Mouse (Mus musculus): ENCODE data around the gene Mfsd11.
"Not testable (repeated sequence)": the region's sequence is repeated elsewhere in the genome, so short reads cannot be mapped to it uniquely, and the experiment has no call there.

Mfsd11 gene

DNA sequence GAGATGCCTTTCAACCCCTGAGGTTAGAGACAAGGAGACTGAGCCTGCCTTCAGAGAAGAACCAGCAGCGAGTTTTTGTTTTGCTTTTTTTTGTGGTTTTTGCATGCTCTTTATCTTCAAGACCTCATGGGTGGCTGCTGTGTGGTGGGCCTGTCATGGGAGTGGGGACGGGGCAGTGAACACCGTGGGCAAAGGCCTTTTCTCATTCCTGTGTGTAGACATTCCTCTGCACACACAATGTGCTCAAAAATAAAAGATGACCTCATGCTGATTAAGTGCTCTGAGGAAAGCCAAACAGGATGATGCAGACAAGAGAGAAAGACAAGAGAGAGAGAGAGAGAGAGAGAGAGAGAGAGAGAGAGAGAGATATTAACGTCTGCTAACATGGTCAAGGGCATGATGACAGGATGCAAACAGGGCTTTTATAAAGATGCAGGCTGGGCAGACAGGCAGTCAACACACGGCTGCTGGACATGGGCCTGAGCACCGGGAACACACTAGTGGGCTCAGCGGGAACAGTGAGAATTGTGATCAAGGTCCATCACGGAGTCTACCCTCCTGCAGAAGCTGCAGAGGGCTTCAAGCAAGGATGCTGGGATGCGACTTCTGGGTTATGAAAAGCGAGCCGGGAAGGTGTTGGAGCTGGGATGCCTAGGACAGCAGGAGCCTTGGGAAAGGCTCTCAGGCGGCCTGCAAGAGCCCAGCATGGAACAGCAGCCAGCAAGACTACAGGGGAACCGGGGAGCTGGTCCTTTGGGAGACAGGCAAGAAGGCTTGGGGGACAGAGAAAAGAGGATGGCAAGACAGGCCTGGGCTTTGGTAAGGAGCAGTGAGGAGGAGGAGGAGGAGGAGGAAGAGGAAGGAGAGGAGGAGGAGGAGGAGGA is 30.9 kb upstream of the Mfsd11 start:
- DNase-seq, result no peak

DNA sequence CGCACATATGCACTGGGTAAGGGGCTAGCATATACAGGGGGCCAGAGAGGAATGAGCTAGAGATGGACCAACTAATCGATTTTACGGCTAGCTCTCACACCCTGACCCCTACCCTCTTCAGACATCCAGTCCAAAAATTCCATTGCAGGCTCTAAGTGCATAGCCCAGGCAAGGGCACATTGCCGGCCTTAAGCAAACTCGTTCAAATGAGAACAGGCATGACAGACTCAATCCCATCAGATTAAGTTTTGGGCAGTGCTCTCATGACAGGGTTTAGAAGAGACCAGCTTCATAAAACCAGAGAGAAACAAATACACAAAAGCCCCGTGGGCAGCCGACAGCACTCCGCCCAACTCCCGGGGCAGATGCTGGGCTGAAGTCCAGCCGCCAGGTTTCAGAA is 30.0 kb upstream of the Mfsd11 start:
- DNase-seq, result no peak

DNA sequence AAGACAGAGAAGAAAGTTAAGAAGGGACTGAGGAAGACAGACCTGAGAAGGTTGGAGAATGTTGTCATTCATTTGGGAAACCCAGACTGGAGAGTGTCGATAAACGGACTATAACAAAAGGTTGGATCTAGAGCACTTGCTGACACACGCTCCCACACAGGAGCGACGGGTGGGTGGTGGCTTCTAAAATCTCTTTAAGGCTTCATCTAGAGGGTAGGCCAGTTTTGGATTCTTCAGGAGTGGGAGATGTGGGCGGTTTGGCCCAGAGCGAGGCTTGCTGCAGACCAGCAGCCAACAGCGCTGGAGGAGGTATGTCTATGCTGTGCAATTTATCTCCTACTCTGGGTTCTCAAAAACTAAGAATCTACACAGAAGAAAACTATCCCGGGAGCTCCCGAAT is 29.6 kb upstream of the Mfsd11 start:
- DNase-seq, result no peak

DNA sequence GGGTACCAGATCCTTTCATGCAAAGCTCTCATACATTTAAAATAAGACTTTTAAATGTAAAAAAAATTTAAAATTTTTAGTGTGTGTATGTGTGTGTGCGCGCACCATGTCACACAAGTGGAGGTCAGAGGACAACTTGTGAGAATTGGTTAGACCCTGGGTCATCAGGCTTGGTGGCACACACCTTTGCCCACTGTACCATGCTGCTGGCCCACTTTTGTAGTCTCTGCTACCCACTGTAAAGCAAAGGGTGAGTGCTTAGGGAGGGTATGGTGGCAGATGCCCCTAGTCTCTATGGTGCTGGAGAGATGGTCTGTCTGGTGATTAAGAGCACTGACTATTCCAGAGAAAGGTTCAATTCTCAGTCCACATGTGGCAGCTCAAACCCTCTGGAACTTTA is 29.0 kb upstream of the Mfsd11 start:
- DNase-seq, result no peak

DNA sequence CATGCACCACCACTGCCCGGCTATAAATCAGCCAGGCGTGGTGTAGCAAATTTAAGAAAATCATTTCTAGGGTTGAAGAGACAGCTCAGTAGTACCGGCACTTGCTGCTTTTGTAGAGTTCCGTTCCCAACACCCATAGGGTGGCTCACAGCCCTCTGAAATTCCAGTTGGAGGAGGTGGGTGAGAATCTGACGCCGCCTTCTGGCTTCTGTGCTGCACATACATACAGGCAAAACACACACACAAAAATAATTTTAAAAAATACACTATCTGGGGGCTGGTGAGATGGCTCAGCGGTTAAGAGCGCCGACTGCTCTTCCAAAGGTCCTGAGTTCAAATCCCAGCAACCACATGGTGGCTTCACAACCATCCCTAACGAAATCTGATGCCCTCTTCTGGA is 28.4 kb upstream of the Mfsd11 start:
- DNase-seq, result not testable (repeated sequence)

DNA sequence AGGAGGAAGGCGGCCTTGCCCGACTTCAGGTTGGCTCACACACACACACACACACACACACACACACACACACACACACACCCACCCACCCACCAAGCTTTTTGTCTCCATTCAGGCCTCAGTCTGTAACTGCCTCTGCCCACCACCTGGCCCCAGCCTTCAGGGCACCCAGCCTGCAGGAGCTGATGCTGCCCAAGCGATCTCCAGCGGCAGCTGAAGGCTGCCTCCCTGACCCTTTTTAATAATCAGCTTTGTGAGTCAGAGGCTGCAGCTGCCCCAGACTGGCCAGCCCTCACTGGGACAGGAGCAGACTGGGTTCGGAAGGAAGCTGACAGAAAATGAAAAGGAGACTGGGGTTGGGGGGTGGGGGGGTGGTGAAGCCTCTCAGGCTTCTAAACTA is 27.0 kb upstream of the Mfsd11 start:
- DNase-seq, result no peak

DNA sequence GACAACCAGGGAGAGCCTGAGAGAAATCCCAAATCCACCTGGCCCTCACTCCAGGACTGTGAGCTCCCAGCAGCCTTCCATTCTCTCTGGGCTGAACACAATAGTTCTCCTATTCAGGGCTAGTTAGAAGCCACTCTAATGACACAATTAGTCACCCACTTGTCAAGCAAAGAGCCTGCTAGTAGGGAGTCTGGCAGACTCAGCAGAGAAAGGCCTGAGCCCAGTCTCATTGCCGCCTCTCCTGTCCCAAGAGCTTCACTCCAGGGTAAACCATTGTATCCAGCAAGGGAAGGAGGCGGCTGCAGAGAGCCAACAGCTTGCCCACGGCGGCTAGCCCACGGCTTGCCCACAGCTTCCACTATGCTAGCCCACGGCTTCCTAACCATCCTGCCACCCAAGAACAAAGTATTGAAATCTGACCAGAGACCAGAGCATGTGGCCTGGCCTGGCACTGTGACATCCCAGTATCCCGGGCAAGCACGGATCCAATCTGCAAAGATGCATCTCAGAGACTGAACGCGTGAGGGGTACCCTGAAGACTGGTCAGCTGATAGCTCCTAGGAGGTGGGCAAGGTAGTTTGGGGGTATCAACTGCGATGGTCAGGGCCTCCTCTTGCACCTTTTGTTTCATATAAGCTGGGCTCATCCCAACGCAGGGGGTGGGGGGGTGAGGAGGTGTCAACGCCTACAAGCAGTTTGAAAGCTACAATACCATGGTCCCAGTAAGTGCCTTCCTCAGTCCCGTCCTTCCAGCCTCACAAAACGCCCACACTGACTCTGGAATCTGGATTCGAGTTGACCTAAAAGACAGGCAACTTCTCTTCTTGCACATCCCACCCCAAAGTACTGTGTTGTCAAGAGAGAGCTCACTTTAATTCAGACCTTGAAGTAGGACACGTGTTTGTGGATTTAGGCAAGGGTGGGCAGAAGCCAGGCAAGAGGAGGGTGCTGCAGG is 25.4 kb upstream of the Mfsd11 start:
- no peak for DNase-seq

DNA sequence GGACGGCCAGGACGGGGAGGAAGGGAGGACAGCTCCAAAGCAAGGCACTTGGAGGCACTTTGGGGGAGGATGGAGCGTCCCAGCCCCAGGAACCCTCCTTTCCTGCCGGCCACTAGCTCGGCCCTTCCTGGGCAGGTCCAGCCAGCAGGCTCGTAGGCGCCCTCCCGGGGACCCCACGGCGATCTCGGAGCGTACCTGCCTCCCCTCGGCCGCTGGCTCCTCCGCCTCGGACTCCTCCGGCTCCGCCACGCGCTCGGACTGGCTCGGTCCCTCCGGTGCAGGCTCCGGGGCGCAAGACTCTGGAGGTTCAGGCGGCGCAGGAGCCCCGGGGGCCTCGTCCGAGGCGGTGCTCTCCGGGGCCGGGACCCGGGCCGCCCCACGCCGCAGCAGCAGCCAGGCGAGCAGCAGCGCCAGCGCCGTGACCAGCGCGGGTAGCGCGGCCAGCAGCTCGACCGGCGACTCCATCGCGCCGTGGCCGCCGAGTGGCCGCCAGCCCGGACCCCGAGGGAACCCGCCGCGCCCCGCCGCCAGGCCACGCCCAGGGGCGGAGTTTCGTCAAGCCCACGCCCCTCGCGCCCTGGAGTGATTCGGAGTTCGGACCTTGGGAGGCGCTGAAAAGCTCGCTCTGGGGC is 24.6 kb upstream of the Mfsd11 start, which contains the start of gene Mxra7:
Gene Mxra7, minus strand, starts transcription at position 513 of the 632 bp plus-strand sequence.
- peak; percentile 61 to 73 for DNase-seq

DNA sequence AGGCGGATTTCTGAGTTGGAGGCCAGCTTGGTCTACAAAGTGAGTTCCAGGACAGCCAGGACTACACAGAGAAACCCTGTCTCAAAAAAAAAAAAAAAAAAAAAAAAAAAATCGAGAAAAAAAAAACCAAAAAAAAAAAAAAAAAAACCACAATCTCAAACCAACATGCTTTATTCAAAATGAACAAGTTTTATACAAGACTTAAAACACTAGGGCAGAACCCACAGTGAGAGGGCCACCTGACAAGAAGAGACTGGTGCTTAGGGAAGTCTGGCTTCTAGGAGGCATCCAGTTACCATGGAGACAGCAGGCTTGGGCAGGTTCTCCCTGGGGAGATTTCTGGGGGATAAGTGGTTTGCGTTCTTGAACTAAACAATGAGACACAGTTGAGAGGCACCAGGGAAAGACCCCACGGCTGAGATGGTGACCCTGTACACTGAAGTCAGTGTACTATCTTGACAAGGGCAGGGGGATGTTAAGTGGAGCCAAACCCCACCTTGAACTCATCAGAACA is 20.0 kb upstream of the Mfsd11 start:
- DNase-seq, result no peak

DNA sequence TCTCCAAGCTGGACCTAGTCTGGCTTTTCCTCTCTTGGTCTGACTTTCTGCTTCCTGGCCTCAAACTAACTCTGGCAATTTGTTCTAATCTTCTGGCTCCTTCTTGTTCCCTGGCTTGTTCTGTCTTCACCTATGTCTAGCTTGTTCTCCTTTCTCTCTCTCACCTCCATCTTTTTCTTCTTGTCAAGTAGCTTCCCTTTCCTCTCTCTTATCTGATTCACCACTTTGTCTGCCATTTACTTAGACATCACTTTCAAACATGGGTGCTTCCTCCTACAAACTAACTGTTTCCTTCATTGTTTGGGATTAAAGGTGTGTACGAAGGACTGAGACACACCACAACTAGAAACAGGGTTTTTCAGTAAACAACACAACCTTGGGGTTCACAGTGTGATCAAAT is 17.3 kb upstream of the Mfsd11 start:
- DNase-seq, result no peak

DNA sequence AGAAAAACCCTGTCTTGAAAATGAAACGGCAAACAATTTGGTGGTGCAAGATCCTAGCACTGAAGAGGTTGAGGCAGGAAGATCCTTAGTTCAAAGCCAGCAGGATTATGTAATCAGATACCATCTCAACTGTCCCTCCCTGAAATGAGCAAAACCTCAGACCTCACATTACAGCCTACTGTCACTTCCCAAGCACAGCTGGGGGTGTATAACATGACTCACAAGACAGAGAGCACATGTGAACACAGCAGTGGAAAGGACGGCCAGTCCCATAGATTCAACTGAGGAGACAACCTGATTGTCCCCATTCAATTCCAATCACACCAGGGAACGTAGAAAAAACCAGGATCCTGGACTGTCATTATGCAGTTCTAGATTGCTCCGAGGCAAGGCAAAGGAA is 16.0 kb upstream of the Mfsd11 start:
- no peak for DNase-seq

DNA sequence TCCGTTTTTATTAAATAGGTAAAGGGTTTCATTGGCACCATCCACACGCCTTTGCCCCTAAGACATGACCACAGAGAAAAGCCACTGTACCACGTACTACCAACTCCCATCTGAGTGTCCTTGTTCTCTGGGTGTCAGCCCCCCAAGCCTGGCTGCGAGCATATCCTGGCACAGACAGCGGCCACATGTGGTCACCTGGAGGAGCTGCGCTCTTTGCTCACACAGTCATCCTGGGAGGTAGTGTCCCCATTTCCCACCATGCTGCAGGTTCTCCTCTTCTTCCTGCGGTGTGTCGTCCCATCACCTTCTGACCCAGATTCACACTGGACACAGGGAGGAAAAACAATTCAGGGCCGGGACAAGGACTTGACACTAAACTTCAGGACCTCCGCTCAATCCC is 14.8 kb upstream of the Mfsd11 start:
- no peak for DNase-seq

DNA sequence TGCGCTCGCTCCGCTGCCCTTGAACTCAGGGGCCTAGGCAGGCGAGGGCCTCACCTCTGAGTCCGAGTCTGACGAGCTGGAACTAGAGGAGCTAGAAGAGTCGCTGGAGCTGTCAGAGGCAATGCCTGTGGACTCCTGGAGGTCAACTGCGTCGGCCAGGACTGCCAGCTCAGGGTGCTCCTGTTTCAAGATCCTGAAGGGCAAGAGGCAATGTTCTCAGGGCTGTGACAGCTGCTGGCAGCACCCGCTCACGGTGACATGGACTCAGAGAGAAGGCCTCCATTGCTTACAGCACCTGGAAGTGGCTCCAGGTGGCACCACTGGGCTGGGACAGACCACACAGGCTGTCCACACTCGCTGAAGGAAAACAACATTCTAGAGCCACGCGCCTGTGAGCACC is 13.3 kb upstream of the Mfsd11 start:
- no peak for DNase-seq

DNA sequence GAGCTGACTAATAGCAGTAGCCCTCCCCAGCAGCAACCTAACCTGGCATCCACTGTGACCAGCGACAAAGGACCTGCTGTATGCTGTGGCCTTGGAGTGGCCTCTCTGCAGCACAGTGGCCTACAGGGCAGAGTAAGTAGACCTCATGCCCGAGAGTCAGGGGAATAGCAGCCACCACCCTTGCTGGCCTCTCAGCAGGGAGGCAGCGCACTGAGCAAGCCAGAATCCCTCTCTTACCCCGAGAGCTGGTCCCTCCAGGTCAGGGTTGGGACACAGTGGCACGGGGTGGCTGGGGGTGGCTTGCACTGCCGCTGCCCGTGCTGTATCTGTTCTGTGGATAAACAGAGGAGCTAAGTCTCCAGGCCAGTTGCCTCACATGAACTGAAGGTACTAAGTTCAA is 12.6 kb upstream of the Mfsd11 start:
- no peak for DNase-seq

DNA sequence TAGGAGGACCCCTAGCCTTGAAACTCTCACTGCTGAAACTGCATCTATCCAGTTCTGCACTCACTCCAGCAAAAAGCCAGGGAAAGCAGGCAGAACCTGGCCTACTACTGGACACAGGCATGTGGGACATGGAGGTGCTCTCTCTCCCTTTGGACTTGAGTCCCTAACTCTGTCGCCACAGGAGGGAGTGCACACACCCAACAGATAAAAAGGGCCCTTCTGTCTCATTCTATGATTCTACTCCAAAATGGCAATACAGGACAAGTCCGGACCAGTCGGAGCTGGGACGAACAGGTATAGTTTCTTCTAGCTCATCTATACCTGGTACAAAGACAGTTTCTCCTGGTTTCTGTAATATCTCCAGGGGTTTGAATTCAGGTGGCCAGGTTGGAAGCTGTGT is 11.5 kb upstream of the Mfsd11 start:
- DNase-seq, result no peak

DNA sequence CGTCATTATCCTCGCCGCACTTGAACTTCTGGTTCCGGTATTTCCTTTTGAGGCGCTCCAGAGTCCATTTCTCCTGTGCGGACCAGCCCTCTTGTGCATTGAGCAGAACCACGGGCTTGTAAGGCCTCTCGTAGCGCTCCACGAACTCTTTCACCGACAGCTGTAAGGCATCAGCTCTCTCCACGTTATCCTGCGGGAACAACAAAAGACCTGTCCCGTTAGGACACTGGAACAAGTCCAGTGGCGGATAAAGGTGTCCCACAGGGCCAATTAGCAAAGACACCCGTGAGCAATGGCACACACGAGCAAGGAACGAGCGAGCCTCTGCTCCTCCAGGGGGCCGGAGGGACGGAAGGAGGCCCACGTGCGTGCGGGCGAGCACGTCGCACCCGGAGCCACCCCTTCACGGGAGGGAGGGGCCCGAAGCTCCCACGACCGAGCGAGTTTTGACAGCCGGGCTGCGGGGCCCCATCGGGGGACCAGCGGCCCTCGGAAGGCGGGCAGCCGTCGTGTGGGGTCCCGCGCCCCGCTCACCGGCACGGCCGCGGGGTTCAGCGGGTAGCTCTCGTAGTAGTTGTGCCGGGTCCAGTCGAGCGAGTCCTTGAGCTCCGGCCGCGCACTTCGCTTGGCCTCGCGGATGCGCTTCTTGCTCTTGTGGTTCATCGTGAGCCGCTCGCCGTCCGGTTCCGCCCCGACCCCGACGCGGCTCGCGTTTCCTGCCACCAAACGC is 9.5 kb upstream of the Mfsd11 start:
- DNase-seq, result peak; percentile 68 to 73

DNA sequence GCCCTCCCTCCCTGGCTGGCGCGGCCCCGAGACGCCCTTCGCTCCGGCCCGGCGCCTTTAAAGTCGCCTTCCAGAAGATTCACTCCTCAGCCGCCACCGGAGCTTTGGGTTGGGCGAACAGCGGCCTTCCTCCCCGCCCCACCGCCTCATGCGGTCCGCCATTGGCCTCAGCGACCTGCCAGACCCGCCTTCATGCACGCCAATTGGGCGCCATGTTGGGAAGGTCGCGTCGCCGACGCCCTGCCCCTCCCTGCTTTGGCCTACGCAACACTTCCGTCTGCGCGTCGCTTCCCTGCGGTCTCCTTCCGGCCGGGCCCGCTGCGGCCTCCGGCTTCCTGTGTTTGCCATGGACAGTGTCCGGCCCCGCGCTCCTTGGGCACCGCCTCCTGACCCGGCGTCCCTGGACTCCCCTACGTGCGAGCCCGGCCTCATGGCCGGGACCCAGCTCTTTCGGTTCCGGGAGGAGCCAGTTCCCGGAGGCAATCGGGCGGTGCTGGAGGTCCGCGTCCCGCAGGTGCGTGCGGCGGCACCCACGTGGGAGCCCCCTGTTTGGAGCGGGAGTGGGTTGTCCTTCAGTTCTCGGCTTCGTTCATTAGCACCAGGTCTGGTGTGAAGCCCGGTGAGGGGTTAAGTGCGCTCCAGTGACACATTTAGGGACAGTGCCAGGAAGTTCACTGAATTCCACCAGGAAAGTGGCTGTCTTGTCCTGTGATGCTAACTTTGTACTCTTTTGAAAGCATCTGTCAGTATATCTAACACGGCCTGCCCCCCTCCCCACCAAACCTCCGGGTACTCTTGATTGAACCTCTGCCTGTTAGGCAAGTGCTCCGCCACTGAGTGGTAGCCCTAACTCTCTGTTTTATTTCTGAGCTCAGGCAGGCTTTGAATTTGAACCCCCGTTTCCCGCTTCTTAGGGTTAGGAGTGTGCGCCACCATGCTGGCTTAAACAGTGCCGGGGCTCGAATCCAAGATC is 8.7 kb upstream of the Mfsd11 start, which contains the start of the genes Mettl23 and Jmjd6:
Gene Mettl23, plus strand, starts transcription at position 18 of the 973 bp plus-strand sequence.
Gene Jmjd6, minus strand, starts transcription at position 189 of the 973 bp plus-strand sequence.
- peak; percentile 96 to 98 for DNase-seq

DNA sequence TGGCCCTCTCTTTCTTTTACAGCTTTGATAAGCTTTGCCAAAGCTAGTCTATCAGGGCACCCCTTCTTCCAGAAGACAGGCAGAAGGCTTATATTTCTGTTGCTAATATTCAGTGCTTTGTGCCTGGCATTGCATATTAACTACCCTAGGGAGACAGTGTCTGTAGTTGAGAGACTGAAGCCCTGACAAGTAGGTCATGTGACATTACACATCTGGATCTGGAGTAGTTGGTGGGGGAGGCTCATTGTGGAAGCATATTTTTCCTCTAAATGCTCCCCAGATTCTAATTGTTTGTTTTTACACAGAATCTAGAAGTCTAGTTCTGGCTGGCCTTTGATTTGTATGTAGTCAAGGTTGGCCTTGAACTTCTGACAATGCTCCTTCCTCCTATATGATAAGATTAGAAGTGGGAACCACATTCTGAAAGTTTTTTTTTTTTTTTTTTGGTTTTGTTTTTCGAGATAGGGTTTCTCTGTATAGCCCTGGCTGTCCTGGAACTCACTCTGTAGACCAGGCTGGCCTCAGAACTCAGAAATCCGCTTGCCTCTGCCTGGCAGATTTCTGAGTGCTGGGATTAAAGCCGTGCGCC is 5.6 kb upstream of the Mfsd11 start:
- no peak for DNase-seq

DNA sequence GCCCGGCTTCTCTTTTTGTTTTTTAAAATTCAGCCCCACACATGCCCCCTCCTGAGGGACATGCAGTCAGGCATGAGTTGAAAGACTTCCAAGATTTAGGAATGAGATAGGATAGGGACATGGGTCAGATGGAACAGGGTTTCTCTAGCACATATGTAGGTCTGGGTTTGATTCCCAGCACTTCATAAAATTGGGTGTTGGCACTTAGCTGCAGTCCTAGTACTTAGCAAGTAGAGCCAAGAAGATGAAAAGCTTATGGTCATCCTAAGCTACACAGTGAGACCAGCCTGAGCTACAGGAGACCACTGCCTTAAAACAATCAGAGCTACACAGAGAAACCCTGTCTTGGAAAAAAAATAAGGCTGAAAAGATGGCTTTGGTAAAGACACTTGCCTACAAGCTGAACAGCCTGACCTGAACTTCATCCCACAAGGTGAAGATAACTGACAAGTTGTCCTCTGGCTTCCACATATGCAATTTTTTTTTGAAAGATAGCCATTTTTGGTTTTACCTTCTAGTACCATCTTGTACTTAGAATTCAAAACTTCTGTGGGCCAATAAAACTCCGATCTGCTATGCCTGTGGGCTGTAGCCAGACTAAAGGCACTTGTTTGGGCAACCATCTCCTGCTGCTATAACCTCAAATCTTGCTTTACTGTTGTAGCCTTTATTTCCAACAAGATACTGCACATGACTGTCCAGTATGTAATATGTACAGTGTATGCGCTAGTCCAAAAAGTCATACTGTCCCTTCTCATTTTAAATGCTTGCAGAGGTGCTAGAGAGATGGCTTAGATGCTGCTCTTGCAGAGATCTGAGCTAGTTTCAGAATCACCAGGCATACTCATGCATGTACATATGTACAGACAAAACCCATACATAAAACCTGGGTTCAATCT is 4.8 kb upstream of the Mfsd11 start:
- no peak for DNase-seq

All from cerebellum, postnatal 36 days (tissue).